Mouse (Mus musculus) cerebellum, postnatal 36 days (tissue): ENCODE measurements around the gene Fam71e2.
"Not testable (repeated sequence)": the region's sequence is repeated elsewhere in the genome, so short reads cannot be mapped to it uniquely, and the experiment has no call there.

Experiments used
- DNase-seq, 2 experiments: peaks; one replicate each; pipeline ENCODE4 v3.0.0; 2021 to 2022; ENCODE audit warnings: mixed read lengths in 2 of 2

Fam71e2 gene

DNA sequence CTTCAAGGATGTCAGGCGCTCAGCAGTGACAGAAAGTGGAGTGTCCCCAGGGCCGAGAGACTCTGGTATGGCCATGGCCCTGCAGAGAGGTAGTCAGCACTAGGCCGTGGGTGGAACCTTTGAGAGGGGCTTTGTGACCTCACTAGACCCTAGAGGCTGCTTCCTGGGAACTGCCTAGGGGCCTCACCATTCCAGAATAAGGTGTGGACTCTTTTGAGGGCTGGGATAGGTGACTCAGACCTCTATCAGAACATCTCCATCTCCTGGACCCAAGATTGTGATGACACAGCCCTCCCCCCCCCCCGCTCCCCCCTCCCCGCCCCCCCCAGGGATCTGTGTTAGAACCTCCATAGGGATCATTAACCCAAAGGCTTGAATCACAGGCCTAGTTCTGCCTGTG lies at the start of gene Fam71e2:
TSS of gene Fam71e2 (minus strand) at position 101 of the 400 bp plus-strand sequence.
- DNase-seq, result no peak

DNA sequence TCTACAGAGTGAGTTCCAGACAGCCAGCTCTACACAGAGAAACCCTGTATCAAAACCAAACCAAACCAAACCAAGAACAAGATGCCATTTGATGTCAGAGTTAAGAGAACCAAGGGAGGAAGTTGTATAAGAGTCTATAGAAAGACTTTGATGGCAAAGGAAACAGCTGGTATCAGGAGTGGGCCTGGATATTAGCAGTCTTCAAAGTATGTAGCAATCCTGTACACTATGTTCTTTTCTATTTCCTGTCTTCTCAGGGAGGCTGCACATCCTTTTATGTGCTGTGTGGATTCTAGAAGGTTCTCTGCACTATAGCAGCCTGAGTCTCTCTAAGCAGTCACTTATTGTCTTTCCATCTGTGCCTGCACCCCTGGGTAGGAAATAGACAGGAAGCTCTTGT lies 45.5 kb upstream of the Fam71e2 start:
- no peak for DNase-seq

DNA sequence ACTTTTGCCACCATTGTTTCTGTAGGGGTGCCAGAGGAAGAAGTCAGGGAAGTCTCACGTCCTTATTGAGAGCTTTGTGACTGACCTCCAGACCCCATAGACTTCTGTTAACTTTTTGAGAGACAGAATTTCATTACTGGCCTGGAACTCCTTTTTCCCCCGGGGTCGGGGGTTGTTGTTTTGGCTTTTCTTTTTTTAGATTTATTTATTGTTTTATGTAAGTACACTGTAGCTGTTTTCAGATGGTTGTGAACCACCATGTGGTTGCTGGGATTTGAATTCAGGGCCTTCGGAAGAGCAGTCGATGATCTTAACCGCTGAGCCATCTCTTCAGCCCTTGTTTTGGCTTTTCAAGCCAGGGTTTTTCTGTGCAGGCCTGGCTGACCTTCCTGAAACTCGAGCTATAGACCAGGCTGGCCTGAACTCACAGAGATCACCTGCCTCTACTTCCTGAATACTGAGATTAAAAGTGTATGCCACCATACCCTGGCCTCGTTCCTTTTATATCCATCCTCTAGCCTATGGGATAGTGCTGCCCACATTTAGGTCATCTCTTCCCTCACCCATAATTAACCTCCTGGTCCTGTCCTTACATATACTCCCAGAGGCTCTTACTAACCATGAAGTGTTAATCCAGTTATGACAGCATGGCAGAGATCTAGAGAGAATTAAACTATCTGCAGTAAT lies 42.1 kb upstream of the Fam71e2 start:
- DNase-seq, result no peak

DNA sequence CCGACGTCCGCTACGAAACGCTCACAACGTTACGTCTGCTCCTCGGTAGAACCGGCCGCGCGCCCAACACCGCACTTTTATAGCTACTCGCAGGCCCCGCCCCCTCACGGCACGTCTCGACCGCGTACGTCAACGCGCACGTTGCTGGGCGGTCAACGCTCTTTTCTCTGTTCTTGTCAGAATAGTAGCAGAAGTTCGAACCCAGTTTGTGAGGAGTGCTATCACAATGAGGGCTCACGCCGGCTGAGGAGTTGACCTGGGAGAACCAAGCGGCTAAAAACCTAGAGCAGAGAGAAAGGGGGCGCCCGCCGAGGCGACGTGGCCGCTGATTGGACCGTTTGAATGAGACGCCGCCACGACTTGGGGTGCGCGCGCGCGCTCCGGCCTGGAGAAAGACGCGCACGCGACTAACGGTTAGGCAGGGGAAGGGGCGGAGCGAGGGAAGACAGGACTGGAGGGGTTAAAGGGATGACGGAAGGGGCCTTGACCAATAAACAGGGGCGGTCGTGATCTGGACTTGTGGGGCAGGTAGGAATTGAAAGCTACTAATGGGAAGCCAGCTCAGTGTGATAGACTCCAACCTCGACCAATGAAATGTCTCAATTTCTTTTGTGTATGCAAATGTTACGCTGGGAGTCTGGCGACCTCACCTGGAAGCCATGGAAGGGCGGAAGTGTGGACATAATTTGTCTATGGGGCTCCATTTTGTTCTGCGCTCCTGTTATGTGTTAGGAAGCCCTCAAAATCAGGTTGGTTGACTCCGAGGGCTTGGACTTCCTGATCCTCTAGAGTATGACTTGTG lies 41.4 kb upstream of the Fam71e2 start, which contains the start of gene Ube2s:
TSS of gene Ube2s (minus strand) at position 288 of the 802 bp plus-strand sequence.
- peak; percentile 97 for DNase-seq

DNA sequence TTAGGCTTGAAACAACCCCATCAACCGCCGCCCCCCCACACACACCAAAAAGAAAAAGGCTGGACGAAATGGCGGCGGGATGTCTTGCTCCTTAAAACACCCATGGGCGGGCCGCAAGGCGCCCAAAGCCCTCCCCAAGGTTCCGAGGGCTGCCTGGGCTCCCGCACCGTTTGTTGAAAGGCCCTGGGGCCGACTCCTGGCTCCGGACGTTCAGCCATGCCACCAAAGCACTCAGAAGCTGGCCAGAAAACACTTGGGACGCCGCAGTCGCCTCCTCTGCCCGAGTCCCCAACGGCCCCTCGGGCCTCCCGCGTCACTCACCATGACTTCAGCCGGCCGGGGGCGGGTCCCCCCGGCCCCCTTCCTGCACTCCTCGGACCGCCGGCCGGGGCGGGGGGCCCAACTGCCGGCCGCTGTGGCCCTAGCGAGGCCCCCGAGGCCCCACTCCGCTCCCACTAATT lies 40.8 kb upstream of the Fam71e2 start:
- no peak for DNase-seq

DNA sequence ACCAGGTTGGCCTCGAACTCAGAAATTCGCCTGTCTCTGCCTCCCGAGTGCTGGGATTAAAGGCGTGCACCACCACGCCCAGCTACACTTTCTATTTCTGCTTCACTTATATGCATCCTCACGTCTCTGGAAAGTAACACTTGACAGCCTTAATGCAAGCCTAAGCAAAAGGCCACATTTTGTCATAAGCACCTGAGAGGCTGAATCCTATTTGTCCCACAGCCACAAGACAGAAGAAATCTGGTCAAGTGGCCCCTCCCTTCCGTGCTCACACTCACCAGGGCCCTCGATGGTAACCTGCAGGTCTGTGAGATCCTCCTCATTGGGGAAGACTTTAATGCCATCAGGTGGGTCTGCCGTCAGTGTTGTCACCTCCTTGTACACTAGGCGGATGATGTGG lies 40.0 kb upstream of the Fam71e2 start:
- not testable (repeated sequence) for DNase-seq

DNA sequence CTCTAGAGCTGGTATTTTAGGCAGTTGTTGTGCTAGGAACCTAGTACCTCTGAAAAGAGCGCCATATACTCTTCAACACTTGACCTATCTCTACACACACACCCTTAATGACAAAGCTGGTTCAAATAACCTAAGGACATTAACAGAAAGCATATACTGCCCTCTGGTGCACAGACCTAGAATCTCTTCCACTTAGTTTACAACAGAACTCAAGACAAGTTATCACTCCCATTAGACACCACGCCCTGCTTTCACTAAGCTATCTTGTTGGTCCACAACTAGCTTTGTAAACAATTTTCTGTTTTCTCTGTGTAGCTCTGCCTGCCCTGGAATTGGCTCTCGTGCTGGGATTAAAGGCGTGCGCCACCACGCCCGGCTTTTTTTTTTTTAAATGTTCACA lies 35.6 kb upstream of the Fam71e2 start:
- peak in 1 of 2 experiments; percentile 45 for DNase-seq

DNA sequence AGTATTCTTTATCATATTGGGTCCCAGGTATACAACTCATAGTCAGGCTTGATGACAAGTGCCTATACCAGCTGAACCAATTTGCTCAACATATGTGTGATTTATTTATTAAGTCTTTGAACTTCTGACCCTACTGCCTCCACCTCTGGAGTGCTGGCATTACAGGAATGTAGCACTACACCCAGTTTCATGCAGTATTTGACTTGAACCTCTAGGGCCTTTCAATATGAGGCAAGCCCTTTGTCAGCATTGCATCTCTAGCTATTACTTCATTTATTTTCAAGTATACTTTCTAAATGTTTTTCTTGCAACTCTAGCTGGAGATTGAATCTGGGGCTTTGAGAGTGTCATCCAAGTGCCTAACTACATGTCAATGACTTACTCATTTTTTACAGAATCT lies 31.1 kb upstream of the Fam71e2 start:
- no peak for DNase-seq

DNA sequence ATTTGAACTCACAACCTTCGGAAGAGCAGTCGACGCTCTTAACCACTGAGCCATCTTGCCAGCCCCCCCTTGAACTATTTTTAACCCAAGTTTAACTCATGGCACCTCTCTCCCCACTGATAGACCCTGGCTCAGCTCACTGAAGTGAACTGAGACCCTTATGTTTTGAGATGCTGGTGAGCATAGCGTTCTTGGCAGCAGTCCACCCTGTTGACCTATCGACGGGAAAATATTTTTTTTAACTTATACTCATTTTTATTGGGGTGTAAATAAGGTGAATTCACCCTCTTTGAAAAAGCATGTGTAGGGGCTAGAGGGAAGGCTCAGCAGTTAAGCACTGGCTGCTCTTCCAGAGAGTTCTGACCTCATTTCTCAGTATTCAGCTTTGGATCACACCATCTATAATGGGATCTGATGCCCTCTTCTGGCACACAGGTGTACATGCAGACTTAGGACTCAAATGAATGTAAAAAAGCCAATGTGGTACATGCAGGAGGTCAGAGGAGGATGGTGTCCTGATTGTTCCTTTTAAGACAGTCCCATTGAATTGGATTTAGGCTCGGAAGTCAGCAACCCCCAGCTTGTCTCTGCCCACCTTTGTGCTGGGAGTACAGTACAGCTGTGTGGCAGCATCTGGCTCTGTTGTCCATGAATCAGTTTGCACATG lies 24.8 kb upstream of the Fam71e2 start:
- peak in 1 of 2 experiments; percentile 37 for DNase-seq

DNA sequence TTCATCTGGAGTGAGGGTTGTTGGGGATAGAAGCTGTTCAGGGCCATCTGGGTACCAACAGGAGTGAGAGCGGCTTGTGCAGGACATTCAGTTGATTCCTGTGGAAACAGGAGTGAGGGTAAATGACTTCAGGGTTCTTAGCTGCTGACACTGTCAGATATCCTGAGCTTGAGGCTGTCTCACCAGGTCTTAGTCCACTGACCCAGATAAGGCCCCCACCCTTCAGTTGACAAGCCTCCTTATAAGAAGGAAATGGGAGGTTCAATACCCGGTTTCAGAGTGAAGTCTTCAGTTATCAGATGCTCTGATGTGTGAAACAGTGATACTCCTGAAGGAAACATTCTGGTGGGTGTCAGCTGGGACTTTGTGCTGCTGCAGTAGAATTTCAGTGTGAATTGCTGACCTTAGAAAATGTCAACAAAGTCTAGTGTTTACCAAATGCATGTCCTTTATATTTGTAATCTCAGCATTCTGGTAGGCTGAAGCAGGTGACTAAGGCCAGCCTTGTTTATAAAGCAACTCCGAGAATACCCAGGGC lies 23.6 kb upstream of the Fam71e2 start:
- no peak for DNase-seq

DNA sequence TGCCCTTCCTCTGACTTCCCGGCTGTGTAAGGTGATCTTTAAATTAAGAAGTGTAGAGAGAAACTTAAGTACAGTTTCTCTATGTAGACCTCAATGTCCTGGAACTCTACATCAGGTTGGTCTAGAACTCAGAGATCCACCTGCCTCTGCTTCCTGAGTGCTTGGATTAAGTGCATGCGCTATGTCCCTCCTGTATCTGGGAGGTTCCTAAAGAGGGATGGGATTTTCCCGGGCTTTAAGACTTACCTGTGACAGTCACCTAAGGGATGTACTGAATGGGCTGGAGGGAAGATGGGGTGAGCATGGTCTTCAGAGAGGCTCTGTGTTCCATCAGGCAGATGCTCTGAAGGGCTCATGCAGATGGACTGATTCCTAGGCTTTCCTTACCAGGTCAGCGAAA lies 22.6 kb upstream of the Fam71e2 start:
- DNase-seq, result no peak

DNA sequence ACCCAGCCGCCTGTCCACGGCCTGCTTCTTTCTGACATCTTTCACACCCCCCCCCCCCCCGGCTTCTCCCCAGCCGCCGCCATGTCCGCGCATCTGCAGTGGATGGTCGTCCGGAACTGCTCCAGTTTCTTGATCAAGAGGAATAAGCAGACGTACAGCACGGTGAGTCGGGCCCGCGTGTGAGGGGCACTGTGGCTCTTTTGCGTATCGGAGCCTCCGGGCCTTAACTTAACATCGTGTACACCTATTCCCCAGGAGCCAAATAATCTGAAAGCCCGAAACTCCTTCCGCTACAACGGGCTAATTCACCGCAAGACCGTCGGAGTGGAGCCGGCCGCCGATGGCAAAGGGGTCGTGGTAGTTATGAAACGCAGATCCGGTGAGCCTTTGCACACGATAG lies 22.1 kb upstream of the Fam71e2 start:
- DNase-seq, result not testable (repeated sequence)

DNA sequence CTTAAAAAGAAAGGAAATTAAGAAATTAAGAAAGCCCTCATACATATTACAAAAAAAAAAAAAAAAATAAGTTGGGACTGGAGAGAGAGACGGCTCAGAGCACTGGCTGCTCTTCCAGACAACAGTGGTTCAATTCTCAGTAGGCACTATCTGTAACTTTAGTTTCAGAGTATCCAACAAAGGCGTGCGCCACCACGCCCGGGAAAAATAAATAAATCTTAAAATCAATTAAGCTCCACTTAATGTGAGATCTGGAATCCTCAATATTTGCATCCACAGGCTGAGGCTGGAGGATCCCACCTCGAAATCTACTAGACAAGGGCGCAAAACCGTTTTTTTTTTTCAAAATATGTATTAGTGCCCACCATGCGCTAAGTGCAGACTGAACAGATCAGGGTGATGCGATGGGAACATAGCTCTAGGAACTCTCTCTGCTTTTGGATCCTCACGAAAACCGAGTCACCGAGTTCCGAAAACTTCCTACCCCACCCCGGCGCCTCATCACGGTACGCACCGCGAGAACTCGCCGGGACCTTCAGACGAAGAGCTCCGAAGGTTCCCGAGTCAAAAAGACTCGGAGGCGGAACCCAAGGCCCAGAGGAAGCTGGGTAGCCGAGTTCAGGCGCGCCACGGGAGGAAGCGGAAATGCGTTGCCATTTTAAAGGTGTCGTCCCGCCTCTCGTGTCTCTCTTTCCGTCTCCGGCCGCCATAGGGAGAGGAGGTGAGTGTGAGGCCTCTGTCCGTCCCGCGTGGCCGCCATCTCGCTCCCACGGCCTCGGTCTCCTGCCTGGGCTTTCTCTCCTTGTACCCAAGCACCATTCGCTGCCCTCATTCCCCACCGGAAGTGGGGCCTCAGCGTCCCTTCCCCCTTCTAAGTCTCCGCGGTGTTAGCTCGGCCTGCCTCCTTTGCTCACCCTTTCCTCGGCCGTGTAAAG lies 21.4 kb upstream of the Fam71e2 start, which contains the start of gene Rpl28:
TSS of gene Rpl28 (plus strand) at position 597 of the 935 bp plus-strand sequence.
- DNase-seq, result peak; percentile 93 to 94

DNA sequence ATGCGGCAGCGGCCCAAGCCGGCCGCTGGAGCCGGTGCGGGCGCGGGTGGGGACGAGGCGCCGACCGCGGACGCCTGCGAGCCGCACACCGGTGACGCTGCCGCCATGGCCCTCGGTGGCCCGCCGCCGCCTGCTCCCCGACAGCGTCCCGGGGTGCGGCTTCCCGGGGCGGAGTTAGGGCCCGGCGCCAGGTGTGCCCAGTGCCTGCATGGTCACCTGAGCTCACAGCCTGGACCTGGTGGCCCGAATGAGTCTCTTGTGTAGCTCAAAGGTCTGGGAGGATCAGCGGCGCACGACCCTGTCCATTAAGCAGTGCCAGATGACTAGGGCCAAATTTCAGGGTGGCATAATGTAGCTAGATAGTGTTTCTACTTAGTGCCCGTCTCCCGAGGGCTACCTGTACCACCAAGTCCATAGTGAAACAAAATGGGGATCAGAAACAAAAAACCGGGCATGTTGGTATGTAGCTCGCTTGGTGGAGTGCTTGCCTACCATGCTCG lies 18.4 kb upstream of the Fam71e2 start, which contains the start of gene Tmem238:
TSS of gene Tmem238 (minus strand) at position 221 of the 500 bp plus-strand sequence.
- peak in 1 of 2 experiments; percentile 77 for DNase-seq

DNA sequence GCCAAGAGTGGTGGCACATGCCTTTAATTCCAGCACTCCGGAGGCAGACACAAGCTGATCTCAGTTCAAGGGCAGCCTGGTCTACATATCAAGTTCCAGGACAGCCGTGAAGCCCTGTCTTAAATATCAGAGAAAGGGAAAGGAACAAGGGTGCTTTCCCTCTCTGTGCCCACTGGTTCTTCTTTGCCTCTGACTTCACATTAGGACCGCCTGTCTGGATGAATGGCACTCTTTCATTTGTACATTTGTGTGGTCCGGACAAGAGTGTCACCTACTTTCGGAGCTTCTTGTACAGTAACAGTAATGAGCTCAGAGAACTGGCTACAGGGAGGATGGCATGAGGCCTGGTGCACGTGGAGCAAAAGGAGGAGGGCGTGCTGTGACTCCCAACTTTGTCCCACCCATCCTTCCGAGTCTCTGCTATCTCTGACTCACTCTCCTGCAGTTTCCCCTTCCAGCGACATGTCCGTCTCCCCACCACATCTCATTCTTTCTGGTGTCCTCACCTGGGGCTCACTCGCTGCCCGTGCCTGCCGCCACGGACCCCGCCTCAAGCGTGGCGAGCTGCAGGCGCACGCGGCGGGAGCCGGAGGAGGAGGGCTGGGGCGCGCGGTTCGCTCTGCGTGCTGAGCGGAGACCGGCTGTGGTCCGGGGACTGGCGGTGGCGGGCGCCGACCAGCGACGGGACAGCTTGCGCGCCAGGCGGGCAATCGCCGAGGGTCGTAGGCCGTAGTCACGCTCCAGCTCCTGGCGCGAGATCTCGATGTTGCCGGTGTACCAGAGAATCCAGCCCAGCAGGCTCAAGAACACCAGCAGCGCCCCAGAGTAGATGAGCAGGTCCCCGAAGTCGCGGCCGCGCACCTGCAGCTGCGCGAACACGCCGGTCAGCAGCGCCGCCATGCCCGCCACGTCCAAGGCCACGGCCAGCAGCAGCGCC lies 17.7 kb upstream of the Fam71e2 start:
- DNase-seq, result peak; percentile 63 to 71

DNA sequence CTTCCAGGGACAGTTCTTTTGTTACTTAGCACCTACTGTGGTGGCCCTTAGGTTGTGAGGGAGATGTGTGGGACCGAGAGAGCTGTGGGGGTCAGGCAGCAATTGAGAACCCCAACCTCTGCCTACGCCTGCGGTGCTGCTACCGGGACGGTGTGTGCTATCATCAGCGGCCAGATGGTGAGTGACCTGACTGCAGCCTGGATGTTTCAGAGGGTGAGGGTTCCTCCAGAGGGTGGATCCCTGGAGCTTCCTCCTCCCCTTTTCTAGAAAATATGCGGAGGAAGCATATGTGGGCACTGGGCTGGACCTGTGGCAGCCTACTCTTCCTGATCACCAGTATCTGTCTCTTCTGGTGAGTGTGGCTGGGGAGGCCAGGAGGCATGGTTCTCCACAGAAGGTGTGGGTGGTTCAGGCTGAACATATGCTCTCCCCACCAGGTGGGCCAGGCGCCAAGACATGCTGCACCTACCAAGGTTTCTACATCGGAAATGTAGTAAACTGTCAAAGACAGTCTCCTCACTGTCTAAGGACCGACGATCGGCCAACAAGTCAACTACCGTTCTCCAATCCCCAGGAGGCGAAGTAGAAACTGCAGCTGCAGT lies 12.7 kb upstream of the Fam71e2 start:
- peak; percentile 74 to 81 for DNase-seq

DNA sequence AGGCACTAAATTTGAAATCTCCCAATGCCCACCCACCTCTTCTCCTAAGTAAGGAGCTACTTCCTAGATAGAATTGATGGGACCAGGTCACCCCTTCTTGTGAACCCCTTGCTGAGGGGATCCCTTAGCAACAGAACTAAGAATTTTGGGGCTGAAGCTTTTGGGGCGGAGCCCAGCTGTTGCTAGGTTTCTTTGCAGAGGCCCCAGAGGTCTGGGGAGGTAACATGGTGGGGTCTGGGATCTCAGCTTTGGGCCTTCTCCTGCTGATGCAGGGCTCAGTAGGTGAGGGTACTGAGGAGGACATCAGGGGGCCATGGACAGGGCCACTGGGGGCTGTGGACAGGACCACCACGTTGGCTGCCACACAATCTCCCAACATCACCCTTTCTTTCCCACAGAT lies 11.7 kb upstream of the Fam71e2 start, which contains the start of the genes Il11 and Tmem190:
TSS of gene Il11 (minus strand) at position 101 of the 400 bp plus-strand sequence.
TSS of gene Tmem190 (plus strand) at position 179 of the 400 bp plus-strand sequence.
- no peak for DNase-seq

DNA sequence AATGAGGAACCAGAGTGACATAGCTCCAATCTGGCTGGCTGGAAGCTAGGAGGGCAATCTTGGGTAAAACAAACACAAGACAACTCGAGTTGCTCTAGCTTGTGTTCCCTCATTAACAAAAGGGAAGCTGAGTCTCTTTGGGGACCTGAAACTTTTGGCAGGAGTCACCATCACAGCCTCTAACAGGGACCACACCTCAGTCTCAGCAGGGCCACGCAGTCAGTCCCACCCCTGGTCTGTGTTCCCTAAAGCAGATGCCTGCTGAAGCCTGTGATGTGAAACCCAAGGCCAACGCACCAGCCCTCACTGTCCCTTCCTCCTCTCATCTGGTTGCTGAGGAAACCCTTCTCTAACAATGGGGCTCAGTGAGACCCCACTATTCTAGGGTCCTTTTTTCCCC lies 11.0 kb upstream of the Fam71e2 start:
- DNase-seq, result no peak

DNA sequence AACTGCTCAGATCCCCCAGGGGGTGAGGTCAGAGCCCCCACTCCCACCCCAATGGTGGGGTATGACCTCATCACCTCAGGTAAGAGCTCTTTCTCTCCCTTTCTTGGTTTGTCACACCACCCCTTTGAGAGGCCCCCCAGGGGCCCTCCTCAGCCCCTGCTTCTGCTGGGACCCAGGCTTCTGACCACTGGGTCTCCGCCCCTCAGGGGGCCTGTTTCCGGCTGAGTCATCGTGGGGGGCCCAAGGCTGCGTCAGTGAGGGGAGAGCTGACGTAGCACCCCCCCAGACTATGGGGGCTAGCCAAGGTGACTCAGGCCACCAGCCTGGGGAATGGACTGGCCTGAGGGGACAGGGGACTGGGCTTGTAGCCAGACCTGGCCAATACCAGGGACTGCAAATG lies 8.8 kb upstream of the Fam71e2 start:
- no peak for DNase-seq
